Mouse (Mus musculus) thymus, adult 2 months (tissue): Measurements from ENCODE around the gene Arfgap3.

Experiments
- CTCF ChIP-seq: fragments of 200-500 bp; IDR thresholded peaks from 2 replicates; pipeline ENCODE4 v1.5.1; 2012; ENCODE audit warnings: mild to moderate bottlenecking, control low read depth, low read length, moderate library complexity, borderline replicate concordance; ENCODE audit not compliant: control insufficient read depth, poor library complexity, insufficient read depth; ENCODE audit errors: extremely low read depth
- POLR2A ChIP-seq: fragments of 200-500 bp; IDR thresholded peaks from 2 replicates; pipeline ENCODE4 v1.6.1; 2012; ENCODE audit warnings: mild to moderate bottlenecking, low read length, control low read depth, moderate library complexity; ENCODE audit not compliant: control insufficient read depth, poor library complexity, insufficient read depth; ENCODE audit errors: extremely low read depth

DNA sequence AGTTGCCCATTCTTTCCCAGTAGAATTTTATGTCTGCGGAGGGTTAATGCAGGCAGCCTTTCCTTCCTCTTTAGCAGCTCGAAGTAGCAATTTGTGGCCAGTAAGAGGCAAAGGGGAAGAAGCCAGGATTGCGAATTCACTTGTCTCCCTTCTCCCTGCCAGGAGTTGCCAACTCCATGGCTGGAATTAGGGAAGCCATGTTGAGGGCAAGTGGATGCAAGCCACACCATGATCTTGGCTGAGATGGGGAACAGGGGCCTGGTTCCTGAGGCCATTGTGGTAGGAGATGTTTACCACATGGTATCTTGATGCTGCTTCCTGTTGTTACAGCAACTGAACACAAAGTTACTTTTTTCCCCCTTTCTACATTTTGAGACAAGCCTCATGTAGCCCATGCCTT, 55.1 kb downstream of the Arfgap3 start:
- TF ChIP-seq POLR2A (no peak), CTCF (no peak)
